Mouse (Mus musculus) G1E (cell line): ENCODE measurements around the gene Zbtb25. TPM values are rescaled to one million over a fixed set of nuclear protein-coding genes. Genes with fewer than 3 reads are reported as not detected.

Source experiments
- ATAC-seq: 2 replicates; pipeline ENCODE4 v1.8.0; 2016; ENCODE audit warnings: mild to moderate bottlenecking; ENCODE audit not compliant: insufficient number of reproducible peaks, poor library complexity, low FRiP score, severe bottlenecking; ENCODE audit errors: extremely low read depth
- DNase-seq: peaks from one replicate; pipeline ENCODE4 v3.0.0; 2012; ENCODE audit warnings: low spot score
- H3K27me3 ChIP-seq: 2 replicates; pipeline ENCODE4 v1.6.1; 2012; ENCODE audit warnings: mild to moderate bottlenecking, low read length, inconsistent platforms; ENCODE audit not compliant: insufficient read depth
- H3K36me3 ChIP-seq: replicated peaks from 2 replicates; pipeline ENCODE3; 2012; ENCODE audit warnings: mild to moderate bottlenecking, inconsistent platforms
- H3K4me1 ChIP-seq: 2 replicates; pipeline ENCODE4 v1.6.1; 2012; ENCODE audit warnings: low read depth, low read length, inconsistent platforms, mixed read lengths; ENCODE audit not compliant: insufficient read depth
- H3K4me3 ChIP-seq: 2 replicates; pipeline ENCODE4 v1.5.1; 2012; ENCODE audit warnings: low read depth, mild to moderate bottlenecking, inconsistent platforms, low read length, moderate library complexity, mixed read lengths
- H3K9me3 ChIP-seq: replicated peaks from 2 replicates; pipeline ENCODE4 v1.6.1; 2012; ENCODE audit warnings: inconsistent platforms
- CTCF ChIP-seq: IDR thresholded peaks from 2 replicates; pipeline ENCODE4 v1.5.1; 2012; ENCODE audit warnings: low read depth, low read length, inconsistent platforms, mixed read lengths
- GATA1 ChIP-seq: IDR thresholded peaks from 2 replicates; pipeline ENCODE4 v1.6.1; 2012; ENCODE audit warnings: borderline replicate concordance, low read length, inconsistent platforms, mixed read lengths
- GATA2 ChIP-seq: IDR thresholded peaks from 2 replicates; pipeline ENCODE4 v1.6.1; 2012; ENCODE audit warnings: low read depth, low read length, inconsistent platforms, borderline replicate concordance
- POLR2AphosphoS5 ChIP-seq: IDR thresholded peaks from 2 replicates; pipeline ENCODE4 v1.6.1; 2012; ENCODE audit warnings: low read depth, low read length, inconsistent platforms; ENCODE audit not compliant: insufficient replicate concordance
- TAL1 ChIP-seq: conservative IDR thresholded peaks from 2 replicates; pipeline ENCODE4 v1.6.1; 2012; ENCODE audit warnings: low read depth, low read length, inconsistent platforms, mixed read lengths
- polyA plus RNA-seq: library from polyadenylated mRNA; stranded (reverse); fragments of >175 nt; gene quantifications from 2 replicates; pipeline ENCODE4 v1.2.3, GENCODE M21; 2012
- total RNA-seq, 2 experiments: library from RNA; stranded (forward) in 1 of 2; stranded (reverse) in 1 of 2; fragments of 200-1000 nt in 1 of 2; fragments of >200 nt in 1 of 2; fragmentation: Nextera tagmentation in 1 of 2; gene quantifications; 2 replicates each; pipeline ENCODE4 v1.2.3; 2014 to 2017

The Zbtb25 gene
- total and polyA plus RNA-seq, 3 experiments: 12.2 to 62.5 (median 17.5) TPM

GRCm38 (mm10) chr12:76373991-76374390 lies 4.6 kb upstream of the Zbtb25 start:
- TF ChIP-seq POLR2AphosphoS5 (no peak), CTCF (no peak)
- peaks cover 78% of the 10 kb centered on the region for H3K4me1 ChIP-seq
- H3K4me3 ChIP-seq: no peak overlapping the region; the same call in 1 of the 2 replicates
- H3K27me3 ChIP-seq: no peaks in the 10 kb centered on the region
- peaks cover 44% of the 10 kb centered on the region for H3K36me3 ChIP-seq
- H3K9me3 ChIP-seq: no peaks in the 10 kb centered on the region
- DNase-seq (no peak), ATAC-seq (no peak)

- DNase-seq (no peak), ATAC-seq (no peak)
- Histone ChIP-seq H3K36me3 (peaks cover 41% of the 10 kb centered on the region), H3K27me3 (no peaks in the 10 kb centered on the region), H3K4me3 (peak overlapping the region; percentile 91; the same call in 1 of the 2 replicates), H3K9me3 (no peaks in the 10 kb centered on the region), H3K4me1 (peaks cover 78% of the 10 kb centered on the region)
- TF ChIP-seq CTCF (peak; percentile 62), POLR2AphosphoS5 (no peak), GATA2 (no peak)
Measured at GRCm38 (mm10) chr12:76372881-76373818, 3.7 kb upstream of the Zbtb25 start.

GRCm38 (mm10) chr12:76372046-76372445 lies 2.6 kb upstream of the Zbtb25 start:
- DNase-seq (no peak), ATAC-seq (no peak)
- Histone ChIP-seq H3K36me3 (peaks cover 34% of the 10 kb centered on the region), H3K4me1 (peaks cover 78% of the 10 kb centered on the region), H3K27me3 (no peaks in the 10 kb centered on the region), H3K4me3 (peak overlapping the region; percentile 91), H3K9me3 (no peaks in the 10 kb centered on the region)
- TF ChIP-seq GATA1: no peak
- no peak for TF ChIP-seq CTCF
- no peak for TF ChIP-seq TAL1
- no peak for TF ChIP-seq GATA2
- TF ChIP-seq POLR2AphosphoS5: no peak

- peak overlapping the region; percentile 91 for H3K4me3 ChIP-seq
- TF ChIP-seq POLR2AphosphoS5 (peak; percentile 69; the same call in 1 of the 2 replicates), CTCF (no peak), GATA2 (no peak)
- no peaks in the 10 kb centered on the region for H3K9me3 ChIP-seq
- peak; percentile 89 for DNase-seq
- ATAC-seq: peak; percentile 32; the same call in 1 of the 2 replicates
- H3K36me3 ChIP-seq: peaks cover 35% of the 10 kb centered on the region
- peaks cover 78% of the 10 kb centered on the region for H3K4me1 ChIP-seq
- H3K27me3 ChIP-seq: no peaks in the 10 kb centered on the region
Measured at GRCm38 (mm10) chr12:76370831-76371571, 1.6 kb upstream of the Zbtb25 start.

- peaks cover 41% of the 10 kb centered on the region for H3K36me3 ChIP-seq
- DNase-seq (peak; percentile 83), ATAC-seq (peak; percentile 10; the same call in 1 of the 2 replicates)
- peak within 1 kb of the TSS; percentile 91 for H3K4me3 ChIP-seq
- no peak for TF ChIP-seq GATA1
- TF ChIP-seq POLR2AphosphoS5: no peak
- TF ChIP-seq GATA2: no peak
- no peak for TF ChIP-seq TAL1
- no peak for TF ChIP-seq CTCF
- peaks cover 77% of the 10 kb centered on the region for H3K4me1 ChIP-seq
- H3K9me3 ChIP-seq: no peaks in the 10 kb centered on the region
- no peaks in the 10 kb centered on the region for H3K27me3 ChIP-seq
Measured at GRCm38 (mm10) chr12:76369978-76370830, 802 bp upstream of the Zbtb25 start, which contains the start of gene Zbtb1. TSS of gene Zbtb1 (plus strand) at chr12:76370266.

- Histone ChIP-seq H3K36me3 (peaks cover 38% of the 10 kb centered on the region), H3K4me1 (peaks cover 74% of the 10 kb centered on the region), H3K27me3 (no peaks in the 10 kb centered on the region), H3K4me3 (peak overlapping the region; percentile 91), H3K9me3 (no peaks in the 10 kb centered on the region)
- no peak for ATAC-seq
- DNase-seq: peak; percentile 53
- TF ChIP-seq GATA2 (no peak), POLR2AphosphoS5 (no peak)
Measured at GRCm38 (mm10) chr12:76368790-76369205, 604 bp downstream of the Zbtb25 start.
